Mouse (Mus musculus) forebrain, embryonic 13.5 days (tissue): ENCODE data around the gene Rbm42. TPM values are rescaled to one million over a fixed set of nuclear protein-coding genes. Genes with fewer than 3 reads are reported as not detected.
A peak's percentile ranks its signal among the peaks of the same experiment; 100 is the strongest.

Experiments
- ATAC-seq: fragments of 200-750 bp; cut with Nextera tagmentation; 2 replicates; pipeline ENCODE4 v1.8.0; 2017
- H3K27ac ChIP-seq: fragments of 300-500 bp; sonication (generic); 2 replicates; pipeline ENCODE4 v1.5.1; 2015; ENCODE audit warnings: inconsistent platforms, mild to moderate bottlenecking, moderate library complexity
- H3K27me3 ChIP-seq: fragments of 300-500 bp; sonication (generic); 2 replicates; pipeline ENCODE4 v1.6.1; 2015; ENCODE audit warnings: mild to moderate bottlenecking, inconsistent platforms
- H3K36me3 ChIP-seq: fragments of 300-500 bp; sonication (generic); 2 replicates; pipeline ENCODE4 v1.6.1; 2015; ENCODE audit warnings: mild to moderate bottlenecking, inconsistent platforms; ENCODE audit not compliant: poor library complexity, severe bottlenecking
- H3K4me1 ChIP-seq: fragments of 300-500 bp; sonication (generic); 2 replicates; pipeline ENCODE4 v1.6.1; 2015; ENCODE audit warnings: inconsistent platforms
- H3K4me2 ChIP-seq: fragments of 300-500 bp; sonication (generic); 2 replicates; pipeline ENCODE4 v1.6.1; 2015; ENCODE audit warnings: inconsistent platforms, mild to moderate bottlenecking, moderate library complexity
- H3K4me3 ChIP-seq: fragments of 300-500 bp; sonication (generic); 2 replicates; pipeline ENCODE4 v1.5.1; 2015; ENCODE audit warnings: mild to moderate bottlenecking, inconsistent platforms
- H3K9ac ChIP-seq: fragments of 300-500 bp; sonication (generic); 2 replicates; pipeline ENCODE4 v1.6.1; 2015; ENCODE audit warnings: mild to moderate bottlenecking, inconsistent platforms
- H3K9me3 ChIP-seq: fragments of 300-500 bp; sonication (generic); replicated peaks from 2 replicates; pipeline ENCODE4 v1.6.1; 2016; ENCODE audit warnings: inconsistent platforms
- WGBS: fragments of 180-500 bp; shearing (Covaris S2); methylation state at CpG from one replicate; pipeline ENCODE4 v1.1.7; 2015; 5-methylcytosine and 5-hydroxymethylcytosine counted together
- polyA plus RNA-seq: library from polyadenylated mRNA; unstranded; fragments of >200 nt; fragmentation: Nextera tagmentation; extraction: Ambion mirVana; gene quantifications from 2 replicates; pipeline ENCODE4 v1.2.1, GENCODE M21; 2015

Gene Rbm42
- polyA plus RNA-seq, 1 experiment from 2014 or later = 144 TPM

DNA sequence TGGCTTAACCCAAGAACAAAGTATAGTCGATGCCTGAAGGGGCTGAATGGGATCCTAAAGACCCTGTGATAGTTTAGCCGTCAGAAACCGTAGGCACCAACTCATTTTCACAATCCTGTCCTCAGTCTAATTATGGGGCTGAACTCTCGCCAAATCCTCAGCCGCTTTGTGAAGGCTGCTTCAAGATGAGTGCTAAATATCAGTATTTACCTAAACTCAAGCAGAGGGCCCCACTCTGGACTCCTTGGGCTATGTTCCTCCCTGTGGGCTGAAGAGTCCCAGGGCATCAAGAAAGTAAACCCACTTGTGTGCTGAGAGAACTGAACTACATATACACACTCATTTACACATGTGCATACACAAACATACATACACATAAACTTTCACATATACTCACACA lies 53.3 kb downstream of the Rbm42 start:
- no peak for ATAC-seq
- Histone ChIP-seq H3K36me3 (no peaks in the 10 kb centered on the region), H3K4me1 (peaks cover 13% of the 10 kb centered on the region), H3K4me3 (no peak overlapping the region), H3K9ac (no peak overlapping the region), H3K27me3 (no peaks in the 10 kb centered on the region), H3K4me2 (no peak overlapping the region), H3K27ac (no peak overlapping the region), H3K9me3 (no peaks in the 10 kb centered on the region)
- WGBS = 53% methylated on average over 5 of the region's 5 CpGs

DNA sequence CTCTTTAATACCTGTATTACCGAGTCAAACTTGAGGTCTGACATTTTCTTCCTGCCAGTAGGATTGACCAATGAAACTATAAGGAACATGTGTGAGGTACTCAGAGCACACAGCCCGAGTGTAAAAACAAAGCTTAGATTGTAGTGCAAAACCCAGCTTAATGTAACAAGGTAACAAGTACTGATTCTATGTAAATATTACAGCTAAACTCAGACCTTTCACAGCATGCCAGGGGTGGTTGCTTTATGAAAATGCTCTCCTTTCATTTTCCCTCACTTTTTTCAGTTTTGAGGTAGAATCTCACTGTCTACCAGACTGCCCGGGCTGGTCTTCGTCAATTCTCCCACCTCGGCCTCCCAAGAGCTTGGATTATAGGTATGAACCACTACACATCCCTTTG lies 54.0 kb downstream of the Rbm42 start:
- H3K4me3 ChIP-seq = no peak overlapping the region
- no peaks in the 10 kb centered on the region for H3K27me3 ChIP-seq
- H3K9me3 ChIP-seq = no peaks in the 10 kb centered on the region
- no peaks in the 10 kb centered on the region for H3K36me3 ChIP-seq
- no peak for ATAC-seq
- no peak overlapping the region for H3K9ac ChIP-seq
- H3K4me1 ChIP-seq = peaks cover 13% of the 10 kb centered on the region
- 81% methylated on average over 5 of the region's 5 CpGs for WGBS
- no peak overlapping the region for H3K4me2 ChIP-seq
- no peak overlapping the region for H3K27ac ChIP-seq

DNA sequence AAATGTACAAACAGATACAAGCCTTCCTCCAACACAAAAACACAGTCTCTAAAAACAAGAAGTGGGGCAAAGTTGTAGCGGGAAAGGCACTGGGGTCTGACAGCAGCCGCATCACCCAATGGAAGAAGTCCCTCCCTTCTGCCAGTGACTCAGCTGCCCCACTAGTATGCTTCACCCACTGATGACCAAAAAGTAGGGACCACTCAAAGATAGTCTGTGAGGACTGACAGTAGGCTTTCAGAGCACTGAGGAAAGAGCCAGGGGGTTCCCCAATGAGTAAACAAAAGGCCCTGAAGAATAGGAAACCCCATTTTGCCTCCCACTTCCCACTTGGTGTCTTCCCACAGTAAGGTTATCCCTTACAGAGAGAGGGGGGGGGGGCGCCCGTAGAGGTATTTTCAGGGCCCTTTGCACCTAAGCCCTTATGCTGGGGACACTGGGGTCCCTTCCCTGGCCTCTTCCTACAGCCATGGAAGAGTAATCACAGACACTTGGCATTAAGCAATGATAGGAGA lies 55.5 kb downstream of the Rbm42 start:
- no peak overlapping the region for H3K4me3 ChIP-seq
- peaks cover 9% of the 10 kb centered on the region for H3K4me1 ChIP-seq
- no peak overlapping the region for H3K9ac ChIP-seq
- no peak for ATAC-seq
- H3K27me3 ChIP-seq = no peaks in the 10 kb centered on the region
- no peak overlapping the region for H3K27ac ChIP-seq
- H3K9me3 ChIP-seq = no peaks in the 10 kb centered on the region
- WGBS = 84% methylated on average over 3 of the region's 4 CpGs
- no peak overlapping the region for H3K4me2 ChIP-seq
- no peaks in the 10 kb centered on the region for H3K36me3 ChIP-seq

DNA sequence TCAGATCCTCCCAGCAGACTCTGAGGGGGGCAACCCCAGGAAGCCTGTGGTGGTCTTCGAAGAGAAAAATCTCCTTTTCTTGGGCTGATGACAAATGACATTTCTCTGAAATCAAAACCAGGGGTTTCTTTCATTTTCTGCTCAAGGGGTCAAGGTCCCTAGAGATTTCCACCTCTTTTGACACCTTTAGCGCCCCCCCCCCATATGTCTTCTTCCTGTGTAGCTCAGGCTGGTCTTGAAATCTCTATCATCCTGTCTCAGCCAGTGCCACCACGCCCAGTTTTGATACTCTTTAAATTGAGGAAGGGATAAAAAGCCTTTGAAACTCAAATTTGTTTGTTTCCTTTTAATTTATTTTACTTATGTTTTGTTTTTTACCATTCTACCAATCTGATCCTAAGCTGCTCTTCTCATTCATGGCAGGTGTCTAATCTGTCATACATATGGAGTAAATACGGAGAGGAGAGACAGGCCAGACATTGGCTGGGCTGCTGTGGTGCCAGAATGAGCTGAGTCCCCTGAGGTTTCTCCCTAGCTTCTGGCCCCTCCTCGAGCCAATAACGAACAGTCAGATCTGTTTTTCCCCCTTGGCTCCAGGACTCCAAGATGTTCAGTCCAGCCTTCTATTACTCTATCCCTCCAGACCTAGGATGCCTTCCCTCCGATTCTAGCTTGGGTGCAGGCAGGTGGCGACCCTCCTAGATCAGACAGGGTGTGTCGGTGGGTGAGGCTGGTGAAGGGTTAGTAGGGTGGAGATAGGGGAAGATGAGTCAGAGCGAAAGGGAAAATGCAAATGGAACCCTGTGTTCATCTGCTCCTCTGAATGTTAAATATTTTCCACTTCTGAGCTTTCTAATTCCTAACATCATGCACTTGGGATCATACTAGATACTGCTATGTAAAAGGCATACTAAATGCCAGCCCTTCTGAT lies 56.3 kb downstream of the Rbm42 start:
- WGBS = 77% methylated on average over 10 of the region's 10 CpGs
- Histone ChIP-seq H3K4me3 (no peak overlapping the region), H3K27ac (no peak overlapping the region), H3K4me1 (peaks cover 7% of the 10 kb centered on the region), H3K9me3 (no peaks in the 10 kb centered on the region), H3K4me2 (no peak overlapping the region), H3K27me3 (no peaks in the 10 kb centered on the region), H3K36me3 (no peaks in the 10 kb centered on the region), H3K9ac (no peak overlapping the region)
- no peak for ATAC-seq

DNA sequence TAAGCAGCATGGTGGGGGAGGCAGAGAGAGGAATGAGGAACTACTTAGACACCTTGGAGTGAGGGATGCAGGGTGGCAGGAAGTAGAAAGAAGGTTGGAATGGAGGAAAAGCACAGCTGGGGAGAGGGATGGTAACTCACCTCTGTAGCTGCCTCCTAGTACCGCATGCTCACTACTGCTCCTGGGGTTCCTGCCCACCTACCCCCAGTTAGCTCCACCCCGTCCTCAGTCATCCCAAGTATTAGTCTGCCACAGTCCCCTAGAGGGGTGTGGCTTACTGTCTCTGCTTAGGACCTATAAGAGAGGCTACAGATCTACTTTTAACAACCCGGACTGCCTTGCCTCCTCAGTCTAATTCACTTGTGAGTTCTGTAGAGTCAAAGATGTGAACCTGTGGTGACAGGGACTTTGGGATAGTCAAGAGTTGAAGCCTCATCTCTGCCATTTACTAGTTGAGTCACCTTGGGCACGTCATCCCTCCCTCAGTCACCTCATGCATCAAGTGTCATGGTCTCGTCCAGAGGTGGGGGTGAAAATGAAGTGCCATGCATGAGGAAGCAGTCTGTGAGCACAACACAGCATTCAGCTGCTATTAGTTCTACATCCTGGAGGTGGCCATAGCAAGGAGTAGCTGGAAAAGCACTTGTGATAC lies 57.2 kb downstream of the Rbm42 start:
- Histone ChIP-seq H3K27ac (no peak overlapping the region), H3K4me1 (peaks cover 7% of the 10 kb centered on the region), H3K27me3 (no peaks in the 10 kb centered on the region), H3K9me3 (no peaks in the 10 kb centered on the region), H3K4me2 (no peak overlapping the region), H3K9ac (no peak overlapping the region), H3K4me3 (no peak overlapping the region), H3K36me3 (no peaks in the 10 kb centered on the region)
- ATAC-seq = no peak
- 58% methylated on average over 5 of the region's 5 CpGs for WGBS

DNA sequence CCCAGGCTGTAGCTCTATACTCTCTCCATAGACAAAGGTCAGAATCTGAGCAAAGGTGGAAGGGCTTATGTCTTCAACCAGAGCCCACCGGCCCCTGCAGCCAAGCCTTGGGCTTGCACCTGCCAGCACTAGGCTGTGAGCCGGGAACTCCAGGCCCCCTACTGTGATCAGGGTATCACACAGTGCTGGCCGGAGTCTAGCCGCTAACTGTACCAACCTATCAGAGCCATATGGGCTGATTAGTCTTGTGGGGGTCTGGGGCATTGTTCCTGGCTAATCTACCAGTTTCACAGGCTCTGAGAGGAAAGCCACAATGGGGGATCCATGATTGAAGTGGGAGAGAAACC lies 58.5 kb downstream of the Rbm42 start:
- Histone ChIP-seq H3K27me3 (no peaks in the 10 kb centered on the region), H3K27ac (no peak overlapping the region), H3K36me3 (peaks cover 3% of the 10 kb centered on the region; the same call in 1 of the 2 replicates), H3K4me1 (peaks cover 19% of the 10 kb centered on the region), H3K4me2 (no peak overlapping the region), H3K9ac (peak overlapping the region; percentile 45; the same call in 1 of the 2 replicates), H3K9me3 (no peaks in the 10 kb centered on the region), H3K4me3 (no peak overlapping the region)
- WGBS = 10% methylated on average over 4 of the region's 4 CpGs
- ATAC-seq = no peak

Other genes starting within 250 kb of the Rbm42 start
- gene Tyrobp, start 236.6 kb downstream of the Rbm42 start, polyA plus RNA-seq = 12.1 and 15.6 TPM in 2 replicates
- 0.88 TPM in 1 of 2 replicates, not detected in the other for gene Hcst, start 230.5 kb downstream of the Rbm42 start, polyA plus RNA-seq
- gene Nfkbid, start 228.6 kb downstream of the Rbm42 start, polyA plus RNA-seq = 1.3 and 1.6 TPM in 2 replicates
- gene Aplp1, start 204.8 kb downstream of the Rbm42 start, polyA plus RNA-seq = 306 and 329 TPM in 2 replicates
- gene Kirrel2, start 192.6 kb downstream of the Rbm42 start, polyA plus RNA-seq = 0.36 and 0.65 TPM in 2 replicates
- 0.15 and 0.18 TPM in 2 replicates for gene Nphs1, start 192.0 kb downstream of the Rbm42 start, polyA plus RNA-seq
- 0.31 TPM in 1 of 2 replicates, not detected in the other for gene Prodh2, start 156.7 kb downstream of the Rbm42 start, polyA plus RNA-seq
- 80.6 and 88.7 TPM in 2 replicates for gene Arhgap33, start 115.3 kb downstream of the Rbm42 start, polyA plus RNA-seq
- gene Hspb6, start 98.1 kb downstream of the Rbm42 start, polyA plus RNA-seq = 11.0 and 12.1 TPM in 2 replicates
- gene Proser3, start 98.0 kb downstream of the Rbm42 start, polyA plus RNA-seq = 14.8 and 17.5 TPM in 2 replicates
- 53.0 and 65.1 TPM in 2 replicates for gene Lin37, start 90.5 kb downstream of the Rbm42 start, polyA plus RNA-seq
- gene U2af1l4, start 87.0 kb downstream of the Rbm42 start, polyA plus RNA-seq = 114 and 122 TPM in 2 replicates
- 20.2 and 22.5 TPM in 2 replicates for gene Gm49396, start 87.0 kb downstream of the Rbm42 start, polyA plus RNA-seq
- 128 and 141 TPM in 2 replicates for gene Psenen, start 86.7 kb downstream of the Rbm42 start, polyA plus RNA-seq
- gene Igflr1, start 84.9 kb downstream of the Rbm42 start, polyA plus RNA-seq = 7.4 and 8.2 TPM in 2 replicates
- 11.6 and 14.1 TPM in 2 replicates for gene Kmt2b, start 61.6 kb downstream of the Rbm42 start, polyA plus RNA-seq
- gene Zbtb32, start 51.4 kb downstream of the Rbm42 start, polyA plus RNA-seq = 0.34 and 0.43 TPM in 2 replicates
- gene Upk1a, start 37.5 kb downstream of the Rbm42 start, polyA plus RNA-seq = 0.19 and 0.37 TPM in 2 replicates
- gene Cox6b1, start 24.2 kb downstream of the Rbm42 start, polyA plus RNA-seq = 944 and 1,056 TPM in 2 replicates
- not detected in 2 replicates for gene Etv2, start 14.5 kb downstream of the Rbm42 start, polyA plus RNA-seq
- gene Haus5, start 14.7 kb upstream of the Rbm42 start, polyA plus RNA-seq = 52.7 and 57.2 TPM in 2 replicates
- not detected in 2 replicates for gene Pmis2, start 21.3 kb upstream of the Rbm42 start, polyA plus RNA-seq
- gene 2200002J24Rik, start 48.6 kb upstream of the Rbm42 start, polyA plus RNA-seq = not detected in 2 replicates
- gene Atp4a, start 61.9 kb upstream of the Rbm42 start, polyA plus RNA-seq = 0.79 and 1.4 TPM in 2 replicates
- gene Tmem147, start 79.2 kb upstream of the Rbm42 start, polyA plus RNA-seq = 182 and 188 TPM in 2 replicates
- gene Gapdhs, start 93.4 kb upstream of the Rbm42 start, polyA plus RNA-seq = 0.93 and 1.0 TPM in 2 replicates
- 1.5 and 1.9 TPM in 2 replicates for gene Sbsn, start 101.2 kb upstream of the Rbm42 start, polyA plus RNA-seq
- gene Dmkn, start 113.4 kb upstream of the Rbm42 start, polyA plus RNA-seq = 0.68 TPM in 1 of 2 replicates, not detected in the other
- not detected in 2 replicates for gene Krtdap, start 137.6 kb upstream of the Rbm42 start, polyA plus RNA-seq
- gene Ffar2, start 173.5 kb upstream of the Rbm42 start, polyA plus RNA-seq = 0.09 TPM in 1 of 2 replicates, not detected in the other
- gene Ffar3, start 205.9 kb upstream of the Rbm42 start, polyA plus RNA-seq = not detected in 2 replicates
- gene Ffar1, start 211.2 kb upstream of the Rbm42 start, polyA plus RNA-seq = not detected in 2 replicates
- gene Cd22, start 230.0 kb upstream of the Rbm42 start, polyA plus RNA-seq = not detected in 2 replicates